Mouse (Mus musculus): ENCODE results near the gene Catsperg1. TPM values are rescaled to one million over a fixed set of nuclear protein-coding genes. Genes with fewer than 3 reads are reported as not detected.
"Not testable (repeated sequence)": the region's sequence is repeated elsewhere in the genome, so short reads cannot be mapped to it uniquely, and the experiment has no call there.

Catsperg1 gene
- polyA plus RNA-seq, 1 experiment from 2014 or later: 0.09 TPM

DNA sequence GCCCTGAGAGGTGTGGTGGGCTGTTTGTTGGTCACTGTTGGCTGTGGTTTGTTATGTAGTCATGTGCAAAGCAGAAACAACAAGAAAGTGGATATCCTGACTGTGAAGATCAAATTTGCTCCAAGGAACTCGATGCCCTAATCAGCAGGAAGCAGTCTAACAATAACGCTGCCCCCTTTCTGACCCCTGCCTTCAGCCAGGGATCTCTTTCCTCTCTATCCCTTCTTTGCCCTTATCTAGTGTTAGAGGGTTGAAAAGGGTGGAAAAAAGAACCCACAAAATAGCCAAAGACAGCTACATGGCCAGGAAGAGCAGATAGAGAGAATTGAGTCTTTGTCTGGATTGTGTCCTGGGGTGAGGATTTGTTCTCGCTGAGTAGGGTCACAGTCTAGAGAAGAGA lies 16.7 kb upstream of the Catsperg1 start:
- 17% methylated on average over 3 of the region's 3 CpGs for WGBS (ENCODE audit: insufficient replicate concordance)
- H3K27ac ChIP-seq: no peak overlapping the region
- DNase-seq: no peak
- H3K9me3 ChIP-seq (replicated peaks): no peaks in the 10 kb centered on the region
- no peaks in the 10 kb centered on the region for H3K36me3 ChIP-seq
- peaks cover 14% of the 10 kb centered on the region for H3K4me1 ChIP-seq (replicated peaks)
- no peak overlapping the region for H3K9ac ChIP-seq
- no peak for ATAC-seq (ENCODE audit: low read depth)
- peaks cover 41% of the 10 kb centered on the region for H3K27me3 ChIP-seq
- H3K4me3 ChIP-seq (replicated peaks): no peak overlapping the region
- H3K4me2 ChIP-seq: no peak overlapping the region

DNA sequence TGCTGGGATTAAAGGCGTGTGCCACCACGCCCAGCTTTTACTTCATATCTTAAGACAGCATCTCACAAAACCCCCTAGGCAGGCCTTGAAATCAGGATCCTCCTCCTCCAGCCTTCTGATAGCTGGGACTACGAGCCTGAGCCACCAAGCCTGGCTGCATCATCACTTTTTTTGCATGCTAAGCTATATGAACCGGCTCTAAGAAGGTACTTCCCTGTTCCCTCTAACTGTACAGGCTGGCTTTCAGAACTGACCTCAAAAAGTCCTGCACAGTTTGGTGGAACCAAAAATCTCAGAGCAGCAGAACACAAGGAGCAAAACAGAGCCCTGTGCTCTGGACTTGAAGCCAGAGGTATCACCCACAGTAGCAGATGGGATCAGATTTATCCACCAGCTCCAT lies 14.4 kb upstream of the Catsperg1 start:
- Histone ChIP-seq H3K9me3 (replicated peaks) (no peaks in the 10 kb centered on the region), H3K36me3 (no peaks in the 10 kb centered on the region), H3K4me2 (no peak overlapping the region), H3K4me3 (replicated peaks) (no peak overlapping the region), H3K27me3 (peaks cover 41% of the 10 kb centered on the region), H3K4me1 (replicated peaks) (peaks cover 14% of the 10 kb centered on the region), H3K9ac (no peak overlapping the region), H3K27ac (no peak overlapping the region)
- 25% methylated on average over 4 of the region's 4 CpGs for WGBS (ENCODE audit: insufficient replicate concordance)
- no peak for ATAC-seq (ENCODE audit: low read depth)
- DNase-seq: no peak

DNA sequence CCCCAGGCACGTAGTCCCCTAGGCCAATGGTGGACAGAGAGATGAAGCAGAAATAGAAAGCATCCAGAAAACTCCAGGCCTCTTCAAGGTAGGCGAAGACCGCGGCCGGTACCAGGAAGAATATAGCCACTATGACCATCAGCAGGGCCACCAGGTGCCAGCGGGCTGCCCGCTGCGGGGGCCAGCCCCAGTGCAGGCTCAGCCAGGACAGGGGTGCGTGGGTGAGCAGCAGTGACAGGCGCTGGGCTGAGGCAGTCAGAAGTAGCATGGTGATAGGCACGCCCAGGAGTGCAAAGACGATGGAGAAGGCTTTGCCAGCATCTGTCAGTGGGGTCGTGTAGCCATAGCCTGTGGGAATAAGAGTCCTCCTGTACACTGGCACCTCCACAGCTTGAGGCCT lies 11.7 kb upstream of the Catsperg1 start:
- Histone ChIP-seq H3K4me3 (replicated peaks) (no peak overlapping the region), H3K9ac (no peak overlapping the region), H3K36me3 (no peaks in the 10 kb centered on the region), H3K4me1 (replicated peaks) (0 out of 2 replicates have a peak, but pooled peaks cover 6% of the 10 kb centered on the region), H3K4me2 (no peak overlapping the region), H3K27ac (no peak overlapping the region), H3K27me3 (peaks cover 14% of the 10 kb centered on the region), H3K9me3 (replicated peaks) (no peaks in the 10 kb centered on the region)
- ATAC-seq (ENCODE audit: low read depth): no peak
- no peak for DNase-seq
- WGBS (ENCODE audit: insufficient replicate concordance): 75% methylated on average over 13 of the region's 13 CpGs

DNA sequence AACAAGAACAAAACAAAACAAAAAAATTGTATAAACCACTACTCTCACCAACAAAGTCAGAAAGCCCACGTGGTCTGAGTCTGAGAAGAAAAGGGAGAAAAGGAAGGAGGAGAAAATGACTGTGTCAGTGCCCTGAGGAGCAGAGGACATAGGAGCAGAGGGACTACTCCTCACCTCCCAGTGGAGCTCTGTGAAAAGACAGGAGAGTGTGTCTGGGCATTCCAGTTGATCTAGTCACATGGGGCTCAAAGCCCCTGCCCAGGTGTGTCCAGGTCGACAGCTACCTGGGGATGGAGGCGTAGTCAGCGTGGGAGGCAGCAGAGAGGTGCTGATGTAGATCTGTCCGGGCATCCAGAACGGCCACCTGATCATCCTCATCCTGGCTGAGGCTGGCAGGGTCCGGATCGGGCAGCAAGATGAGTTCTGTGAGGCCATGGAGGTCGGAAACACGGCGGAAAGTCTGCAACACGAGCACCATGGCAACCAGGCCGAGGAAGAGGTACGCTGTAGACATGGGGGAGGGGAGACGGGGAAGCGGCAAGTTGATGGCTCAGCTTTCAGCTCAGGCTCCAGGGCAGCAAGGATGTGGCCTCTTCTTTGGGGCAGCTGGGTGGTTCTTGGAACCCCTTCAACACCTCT lies 11.0 kb upstream of the Catsperg1 start:
- H3K4me2 ChIP-seq: no peak overlapping the region
- H3K27ac ChIP-seq: no peak overlapping the region
- no peak overlapping the region for H3K9ac ChIP-seq
- no peak for ATAC-seq (ENCODE audit: low read depth)
- H3K4me3 ChIP-seq (replicated peaks): no peak overlapping the region
- H3K4me1 ChIP-seq (replicated peaks): 0 out of 2 replicates have a peak, but pooled peaks cover 6% of the 10 kb centered on the region
- DNase-seq: no peak
- WGBS (ENCODE audit: insufficient replicate concordance): 45% methylated on average over 16 of the region's 16 CpGs
- peaks cover 8% of the 10 kb centered on the region for H3K27me3 ChIP-seq
- 0 out of 2 replicates have a peak, but pooled peaks cover under 1% of the 10 kb centered on the region for H3K9me3 ChIP-seq (replicated peaks)
- no peaks in the 10 kb centered on the region for H3K36me3 ChIP-seq

GRCm38 (mm10) chr7:29214846-29215245 lies 1.0 kb upstream of the Catsperg1 start:
- H3K9me3 ChIP-seq (replicated peaks): peaks cover 9% of the 10 kb centered on the region
- no peak overlapping the region for H3K4me3 ChIP-seq (replicated peaks)
- H3K27ac ChIP-seq: no peak overlapping the region
- WGBS (ENCODE audit: insufficient replicate concordance): 66% methylated on average over 15 of the region's 15 CpGs
- H3K9ac ChIP-seq: no peak overlapping the region
- H3K36me3 ChIP-seq: peaks cover 4% of the 10 kb centered on the region; the same call in 1 of the 2 replicates
- no peak for ATAC-seq (ENCODE audit: low read depth)
- DNase-seq: no peak
- no peaks in the 10 kb centered on the region for H3K27me3 ChIP-seq
- no peak overlapping the region for H3K4me2 ChIP-seq
- H3K4me1 ChIP-seq (replicated peaks): peaks cover 21% of the 10 kb centered on the region

DNA sequence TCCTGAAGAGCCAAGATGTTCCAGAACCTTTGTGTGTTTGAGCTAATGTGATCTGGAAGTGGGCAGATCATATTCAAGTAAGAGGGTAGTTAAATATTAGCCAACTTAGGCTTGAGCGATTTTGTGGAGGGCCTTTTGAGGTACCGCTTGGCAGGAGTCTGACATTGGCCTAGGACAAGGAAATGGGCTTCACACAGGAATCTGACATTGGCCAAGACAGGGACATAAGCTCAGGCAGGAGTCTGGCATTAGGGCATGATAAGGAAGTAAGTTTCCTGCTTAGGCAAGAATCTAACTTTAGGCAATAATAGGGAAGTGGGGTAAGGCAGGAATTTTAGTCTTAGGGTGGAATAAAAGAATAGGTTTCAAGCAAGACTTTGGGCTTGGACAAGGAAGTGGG lies 401 bp upstream of the Catsperg1 start:
- WGBS (ENCODE audit: insufficient replicate concordance): 45% methylated on average over 2 of the region's 2 CpGs
- H3K27ac ChIP-seq: no peak overlapping the region
- no peak overlapping the region for H3K4me2 ChIP-seq
- peaks cover 21% of the 10 kb centered on the region for H3K4me1 ChIP-seq (replicated peaks)
- H3K9me3 ChIP-seq (replicated peaks): peaks cover 3% of the 10 kb centered on the region; the same call in 1 of the 2 replicates
- H3K36me3 ChIP-seq: no peaks in the 10 kb centered on the region
- no peak for DNase-seq
- ATAC-seq (ENCODE audit: low read depth): no peak
- no peak overlapping the region for H3K4me3 ChIP-seq (replicated peaks)
- H3K9ac ChIP-seq: no peak overlapping the region
- H3K27me3 ChIP-seq: no peaks in the 10 kb centered on the region

DNA sequence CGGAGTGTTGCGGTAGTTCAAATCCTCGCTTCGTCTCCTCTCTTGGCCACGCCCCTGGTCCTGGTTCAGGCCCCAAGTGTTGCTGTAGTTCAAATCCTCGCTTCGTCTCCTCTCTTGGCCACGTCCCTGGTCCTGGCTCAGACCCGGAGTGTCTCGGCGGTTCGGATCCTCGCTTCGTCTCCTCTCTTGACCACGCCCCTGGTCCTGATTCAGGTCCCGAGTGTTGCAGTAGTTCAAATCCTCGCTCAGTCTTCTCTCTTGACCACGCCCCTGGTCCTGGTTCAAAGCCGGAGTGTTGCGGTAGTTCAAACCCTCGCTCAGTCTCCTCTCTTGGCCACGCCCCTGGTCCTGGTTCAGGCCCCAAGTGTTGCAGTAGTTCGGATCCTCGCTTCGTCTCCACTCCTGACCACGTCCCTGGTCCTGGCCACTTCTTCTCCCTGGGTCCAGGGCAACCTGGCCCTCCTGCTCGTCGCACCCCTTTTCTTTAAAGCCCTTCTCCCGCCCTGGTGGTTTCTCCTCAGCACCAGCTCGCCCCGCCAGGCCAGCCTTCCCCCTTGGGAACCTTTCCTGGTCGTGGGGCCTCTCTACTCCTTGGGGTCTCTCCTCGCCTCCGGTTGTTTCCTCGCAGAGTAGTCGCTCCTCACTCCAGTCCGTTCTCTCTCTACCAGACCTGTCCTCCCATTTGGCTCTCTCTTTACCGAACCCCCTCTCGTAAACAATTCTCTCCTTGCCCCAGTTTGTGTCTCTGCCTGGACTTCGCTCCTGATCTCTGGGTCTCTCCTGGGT lies 867 bp downstream of the Catsperg1 start:
- H3K9me3 ChIP-seq (replicated peaks); H3K4me3 ChIP-seq (replicated peaks): not testable (repeated sequence)

DNA sequence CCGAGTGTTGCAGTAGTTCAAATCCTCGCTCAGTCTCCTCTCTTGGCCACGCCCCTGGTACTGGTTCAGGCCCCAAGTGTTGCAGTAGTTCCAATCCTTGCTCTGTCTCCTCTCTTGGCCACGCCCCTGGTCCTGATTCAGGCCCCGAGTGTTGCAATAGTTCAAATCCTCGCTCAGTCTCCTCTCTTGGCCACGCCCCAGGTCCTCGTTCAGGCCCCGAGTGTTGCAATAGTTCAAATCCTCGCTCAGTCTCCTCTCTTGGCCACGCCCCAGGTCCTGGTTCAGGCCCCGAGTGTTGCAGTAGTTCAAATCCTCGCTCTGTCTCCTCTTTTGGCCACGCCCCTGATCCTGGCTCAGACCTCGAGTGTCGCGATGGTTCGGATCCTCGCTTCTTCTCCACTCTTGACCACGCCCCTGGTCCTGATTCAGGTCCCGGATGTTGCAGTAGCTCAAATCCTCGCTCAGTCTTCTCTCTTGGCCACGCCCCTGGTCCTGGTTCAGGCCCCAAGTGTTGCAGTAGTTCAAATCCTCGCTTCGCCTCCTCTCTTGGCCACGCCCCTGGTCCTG lies 1.6 kb downstream of the Catsperg1 start:
- H3K27ac ChIP-seq: peak overlapping the region; percentile 72; the same call in 1 of the 2 replicates
- no peaks in the 10 kb centered on the region for H3K36me3 ChIP-seq
- peaks cover 21% of the 10 kb centered on the region for H3K4me1 ChIP-seq (replicated peaks)
- 9% methylated on average over 26 of the region's 26 CpGs for WGBS (ENCODE audit: insufficient replicate concordance)
- no peak for ATAC-seq (ENCODE audit: low read depth)
- no peaks in the 10 kb centered on the region for H3K27me3 ChIP-seq
- 0 out of 2 replicates have a peak overlapping the region, but pooled peaks have one; percentile 39 for H3K9ac ChIP-seq
- H3K9me3 ChIP-seq (replicated peaks): no peaks in the 10 kb centered on the region
- H3K4me2 ChIP-seq: peak overlapping the region; percentile 67
- peak overlapping the region; percentile 50 for H3K4me3 ChIP-seq (replicated peaks)
- peak; percentile 40 for DNase-seq

More for the DNA sequence above, 867 bp downstream of the Catsperg1 start:
- not testable (repeated sequence) for H3K27me3 ChIP-seq; H3K36me3 ChIP-seq; H3K9ac ChIP-seq; H3K27ac ChIP-seq; ATAC-seq (ENCODE audit: low read depth); DNase-seq
- peaks cover 21% of the 10 kb centered on the region for H3K4me1 ChIP-seq (replicated peaks)
- WGBS (ENCODE audit: insufficient replicate concordance): 30% methylated on average over 40 of the region's 40 CpGs
- peak overlapping the region; percentile 67 for H3K4me2 ChIP-seq

DNA sequence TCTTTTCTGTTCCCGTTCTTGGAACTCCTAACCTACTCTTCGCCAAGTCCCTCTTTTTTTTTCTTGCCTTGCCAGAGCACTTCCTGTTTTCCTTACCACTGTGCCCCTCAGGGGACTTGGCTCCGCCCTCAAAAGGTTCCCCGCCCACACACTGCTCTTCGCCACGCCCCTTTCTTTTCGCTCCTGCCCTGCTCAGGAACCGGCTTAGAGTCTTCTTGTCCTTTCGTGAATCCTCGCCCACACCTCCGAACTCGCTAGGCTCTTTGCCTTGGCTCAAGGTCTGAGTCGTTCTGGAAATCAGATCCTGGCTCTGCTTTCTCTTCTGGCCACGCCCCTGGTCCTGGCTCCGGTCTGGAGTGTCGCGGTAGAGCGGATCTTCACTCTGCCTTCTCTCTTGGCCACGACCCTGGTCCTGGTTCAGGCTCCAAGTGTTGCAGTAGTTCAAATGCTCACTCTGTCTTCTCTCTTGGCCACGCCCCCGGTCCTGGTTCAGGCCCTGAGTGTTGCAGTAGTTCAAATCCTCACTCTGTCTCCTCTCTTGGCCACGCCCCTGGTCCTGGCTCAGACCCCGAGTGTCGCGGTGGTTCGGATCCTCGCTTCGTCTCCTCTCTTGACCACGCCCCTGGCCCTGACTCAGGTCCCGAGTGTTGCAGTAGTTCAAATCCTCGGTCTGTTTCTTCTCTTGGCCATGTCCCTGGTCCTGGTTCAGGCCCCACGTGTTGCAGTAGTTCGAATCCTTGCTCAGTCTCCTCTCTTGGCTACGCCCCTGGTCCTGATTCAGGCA lies 2.2 kb downstream of the Catsperg1 start:
- Histone ChIP-seq H3K4me2 (peak overlapping the region; percentile 67), H3K27ac (peak overlapping the region; percentile 72), H3K27me3 (no peaks in the 10 kb centered on the region), H3K36me3 (no peaks in the 10 kb centered on the region), H3K4me3 (replicated peaks) (peak overlapping the region; percentile 50), H3K9me3 (replicated peaks) (no peaks in the 10 kb centered on the region), H3K9ac (peak overlapping the region; percentile 39; the same call in 1 of the 2 replicates), H3K4me1 (replicated peaks) (peaks cover 21% of the 10 kb centered on the region)
- peak; percentile 79 for DNase-seq
- peak; percentile 80 for ATAC-seq (ENCODE audit: low read depth)
- 3% methylated on average over 34 of the region's 34 CpGs for WGBS (ENCODE audit: insufficient replicate concordance)

DNA sequence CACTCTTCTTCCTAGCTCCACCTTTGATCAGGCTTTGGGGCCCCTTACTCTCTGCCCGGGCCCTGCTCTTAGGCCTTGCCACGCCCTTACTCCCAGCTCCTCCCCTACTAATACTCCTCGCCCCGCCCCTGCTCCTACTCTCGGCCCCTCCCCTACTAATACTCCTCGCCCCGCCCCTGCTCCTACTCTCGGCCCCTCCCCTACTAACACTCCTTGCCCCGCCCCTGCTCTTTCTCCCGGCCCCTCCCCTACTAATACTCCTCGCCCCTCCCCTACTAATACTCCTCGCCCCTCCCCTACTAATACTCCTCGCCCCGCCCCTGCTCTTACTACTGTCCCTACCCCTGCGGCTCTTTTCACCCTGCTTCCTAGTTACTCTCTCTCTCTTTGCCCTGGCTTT lies 2.8 kb downstream of the Catsperg1 start:
- peaks cover 21% of the 10 kb centered on the region for H3K4me1 ChIP-seq (replicated peaks)
- H3K36me3 ChIP-seq; H3K9ac ChIP-seq; H3K27me3 ChIP-seq; H3K9me3 ChIP-seq (replicated peaks): not testable (repeated sequence)
- peak overlapping the region; percentile 67 for H3K4me2 ChIP-seq
- peak overlapping the region; percentile 72; the same call in 1 of the 2 replicates for H3K27ac ChIP-seq
- H3K4me3 ChIP-seq (replicated peaks): peak overlapping the region; percentile 50
- 10% methylated on average over 15 of the region's 15 CpGs for WGBS (ENCODE audit: insufficient replicate concordance)
- ATAC-seq (ENCODE audit: low read depth) (peak; percentile 56), DNase-seq (peak; percentile 43)

GRCm38 (mm10) chr7:29202577-29202976 lies 11.3 kb downstream of the Catsperg1 start:
- Histone ChIP-seq H3K4me1 (replicated peaks) (no peaks in the 10 kb centered on the region), H3K27ac (no peak overlapping the region), H3K36me3 (no peaks in the 10 kb centered on the region), H3K27me3 (0 out of 2 replicates have a peak, but pooled peaks cover 2% of the 10 kb centered on the region), H3K9ac (no peak overlapping the region), H3K4me2 (no peak overlapping the region), H3K9me3 (replicated peaks) (no peaks in the 10 kb centered on the region), H3K4me3 (replicated peaks) (no peak overlapping the region)
- DNase-seq (no peak), ATAC-seq (ENCODE audit: low read depth) (no peak)
- WGBS (ENCODE audit: insufficient replicate concordance): 56% methylated on average over 6 of the region's 6 CpGs
